Mouse (Mus musculus) Muller cell, postnatal 12 days (primary cell): ENCODE data around the gene Ttc32.

Experiments
- DNase-seq: peaks from one replicate; pipeline ENCODE4 v3.0.0-alpha.2; 2015; ENCODE audit errors: inconsistent ontology term

Ttc32 gene

DNA sequence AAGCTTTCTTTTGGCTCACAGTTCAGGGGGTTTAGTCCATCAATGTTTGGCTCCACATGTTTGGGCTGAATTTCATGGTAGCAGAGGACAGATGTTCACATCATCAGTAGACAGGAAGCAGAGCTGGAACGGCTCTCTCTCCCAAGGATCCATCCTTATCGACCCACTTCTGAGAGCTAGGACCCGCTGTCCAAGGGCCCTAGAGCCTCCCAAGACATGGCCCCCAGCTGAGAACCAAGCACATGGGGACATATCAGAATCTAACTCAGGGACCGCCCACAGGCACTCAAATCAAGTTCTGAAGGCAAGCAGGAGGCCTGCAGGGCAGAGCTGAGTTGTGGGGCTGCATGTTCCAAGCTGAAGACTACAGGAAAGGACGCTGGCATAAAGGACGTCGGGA is 14.9 kb downstream of the Ttc32 start:
- DNase-seq = no peak

DNA sequence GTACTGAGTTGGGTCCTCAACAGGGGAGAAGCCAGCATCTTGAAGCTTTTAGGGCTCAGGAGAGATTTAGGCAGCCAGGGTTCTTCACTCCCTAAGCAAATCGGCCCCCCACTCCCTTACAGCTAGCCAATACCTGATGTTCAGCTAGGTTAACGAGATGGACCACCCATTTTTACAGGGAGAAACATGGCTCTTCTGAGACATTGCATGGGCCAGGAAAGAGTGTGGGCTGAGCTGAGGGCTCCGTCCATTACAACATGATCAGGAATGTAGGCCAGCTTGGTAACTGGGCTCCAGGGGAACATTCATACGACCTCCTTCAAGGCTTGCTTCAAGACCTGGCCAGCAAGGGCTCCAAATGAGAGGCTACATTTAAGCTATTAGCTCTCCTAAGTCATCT is 16.9 kb downstream of the Ttc32 start:
- no peak for DNase-seq

DNA sequence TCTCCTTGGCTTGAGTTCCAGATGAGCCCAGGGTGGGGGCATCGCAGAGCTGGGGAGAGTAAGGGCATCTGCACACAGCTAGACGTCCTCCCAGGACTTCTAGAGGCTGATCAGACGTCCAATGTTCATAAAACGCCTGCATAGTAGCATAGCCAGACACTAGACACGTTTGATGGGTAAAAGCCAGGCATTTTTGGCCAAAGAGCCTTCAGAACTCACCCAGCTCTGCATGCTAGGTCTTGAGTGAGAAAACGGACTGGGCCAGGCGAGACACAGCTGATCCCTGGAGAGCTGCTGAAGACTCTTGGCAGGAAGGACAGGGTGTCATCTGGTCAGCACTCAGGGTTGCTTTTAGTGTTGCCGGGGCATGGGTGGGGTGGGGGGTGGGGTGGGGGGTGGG is 18.3 kb downstream of the Ttc32 start:
- no peak for DNase-seq

DNA sequence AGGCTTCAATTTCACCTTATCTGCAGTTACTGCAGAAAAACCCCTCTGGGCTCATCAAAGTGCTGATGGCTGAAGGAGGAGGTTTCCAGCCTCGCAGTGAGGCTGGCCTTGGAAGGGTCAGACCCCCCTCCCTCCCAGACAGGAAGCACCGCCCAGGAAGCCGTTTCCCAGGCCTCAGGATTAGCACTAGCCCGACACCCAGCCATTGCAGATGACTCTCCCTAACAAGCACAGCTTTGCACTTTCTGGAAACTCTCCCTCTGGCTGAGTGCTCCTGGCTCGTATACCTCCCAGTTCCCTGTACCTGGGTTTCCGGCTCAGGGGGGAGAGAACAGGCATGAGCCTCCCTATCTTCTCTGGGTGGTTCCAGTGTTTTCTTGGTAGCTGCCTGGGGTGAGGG is 21.0 kb downstream of the Ttc32 start:
- DNase-seq = no peak

DNA sequence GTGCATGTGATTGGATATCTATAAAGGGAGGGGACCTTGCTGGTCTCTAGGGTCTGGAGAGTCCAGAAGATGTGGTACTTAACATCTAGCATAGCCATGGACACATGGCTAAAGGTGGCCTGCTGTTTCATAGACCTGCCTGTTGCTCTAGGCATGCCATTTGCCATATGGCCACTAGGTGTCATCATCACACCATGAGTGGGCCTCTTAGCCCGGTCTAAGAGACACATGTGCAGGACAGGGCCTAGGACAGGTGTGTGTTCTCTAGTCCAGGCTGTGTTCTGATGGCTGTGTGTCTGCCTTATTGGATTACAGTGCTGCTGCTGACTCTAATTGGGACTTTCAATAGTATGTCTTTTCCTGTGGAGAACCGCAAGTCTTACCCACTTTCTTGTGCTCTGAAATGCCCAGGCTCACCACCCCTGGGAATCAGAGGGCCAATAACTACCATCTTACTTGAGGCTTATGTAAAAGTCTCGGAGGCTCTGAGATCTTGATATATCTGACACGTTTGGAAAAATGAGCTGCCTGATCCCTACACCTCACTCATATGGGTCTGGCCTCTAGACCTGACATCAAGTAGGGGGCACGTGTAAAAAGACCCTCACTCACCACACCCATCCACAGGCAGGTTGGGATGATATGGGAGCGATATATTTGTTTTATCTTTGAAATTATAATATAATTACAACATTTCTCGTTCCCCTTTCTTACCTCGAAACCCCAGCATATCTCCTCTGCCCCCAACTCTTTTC is 22.5 kb downstream of the Ttc32 start:
- peak; percentile 60 for DNase-seq

DNA sequence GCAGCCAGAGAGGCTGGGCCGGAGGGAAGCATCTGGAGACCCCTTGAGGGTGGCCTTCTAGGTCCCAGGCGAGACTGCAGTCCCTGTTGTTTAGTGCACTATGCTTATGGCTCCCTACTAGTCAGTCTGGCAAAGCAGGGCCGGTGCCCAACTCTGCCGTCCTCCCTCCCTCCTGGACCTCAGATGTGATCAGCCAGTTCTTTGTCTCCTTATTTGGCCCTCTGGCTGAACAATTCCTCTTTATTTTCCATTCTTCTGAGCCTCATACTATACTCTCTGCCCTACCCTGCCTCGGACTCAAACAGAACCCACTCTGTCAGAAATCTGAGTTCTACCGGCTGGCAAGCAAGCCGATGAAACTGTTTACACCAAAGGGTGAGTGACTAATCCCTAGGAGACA is 23.5 kb downstream of the Ttc32 start:
- DNase-seq = peak; percentile 19

DNA sequence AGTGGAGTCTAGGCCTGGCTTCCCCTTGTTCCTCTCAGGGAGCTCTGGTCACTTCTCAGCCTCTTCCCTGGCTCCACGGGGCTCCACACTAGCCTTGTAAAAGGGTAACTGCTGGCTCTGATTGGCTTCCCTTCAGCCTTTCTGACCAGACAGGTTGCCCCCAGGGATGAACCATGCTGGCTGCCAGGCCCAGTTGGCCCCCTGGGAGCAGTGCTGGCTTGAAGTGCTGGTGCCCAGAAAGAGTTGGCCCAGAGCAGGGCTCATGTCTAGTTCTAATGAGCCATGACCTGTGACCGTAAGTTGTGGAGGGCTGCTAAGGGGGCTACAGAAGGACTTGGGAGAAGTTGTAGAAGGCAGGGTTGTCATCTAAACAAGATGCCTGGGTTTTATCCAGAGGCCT is 24.2 kb downstream of the Ttc32 start:
- DNase-seq = no peak

DNA sequence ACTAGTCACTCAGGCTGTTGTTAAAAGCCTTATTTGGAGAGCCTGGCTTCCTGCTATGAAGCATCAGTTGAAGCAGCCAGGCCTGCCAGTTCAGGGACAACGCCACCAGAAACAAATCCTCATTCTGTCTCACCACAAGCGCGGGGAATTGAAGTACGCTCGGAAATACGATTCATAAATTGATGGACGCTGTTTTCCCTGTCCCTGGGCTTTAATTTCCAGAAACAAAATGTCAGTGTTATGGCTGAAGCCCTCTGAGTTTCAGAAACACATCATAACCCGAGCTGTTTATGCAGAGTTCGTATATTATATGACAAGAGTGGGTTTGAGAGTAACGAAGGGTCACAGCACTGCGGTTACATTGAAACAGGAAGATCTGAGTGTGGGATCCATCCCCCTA is 25.5 kb downstream of the Ttc32 start:
- DNase-seq = no peak

DNA sequence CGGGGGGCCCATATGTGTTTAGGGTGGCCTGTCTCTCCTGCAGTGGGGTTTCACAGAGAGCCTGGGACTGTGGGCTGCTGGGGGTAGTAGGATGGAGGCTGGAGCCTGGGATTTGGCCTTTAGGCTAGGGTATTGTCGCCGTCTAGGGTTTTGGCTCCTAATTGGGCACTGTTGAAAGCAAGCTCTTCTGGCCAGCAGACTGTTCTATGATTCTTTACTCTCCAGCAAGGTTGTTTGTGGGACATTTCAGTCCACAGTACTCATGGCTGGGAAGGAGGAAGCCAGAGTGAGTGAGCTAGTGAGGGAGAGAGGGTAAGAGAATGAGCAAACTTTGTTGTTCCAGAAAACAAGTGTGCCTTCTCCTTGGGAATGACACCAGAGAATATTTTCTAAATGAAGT is 29.7 kb downstream of the Ttc32 start:
- DNase-seq = no peak

DNA sequence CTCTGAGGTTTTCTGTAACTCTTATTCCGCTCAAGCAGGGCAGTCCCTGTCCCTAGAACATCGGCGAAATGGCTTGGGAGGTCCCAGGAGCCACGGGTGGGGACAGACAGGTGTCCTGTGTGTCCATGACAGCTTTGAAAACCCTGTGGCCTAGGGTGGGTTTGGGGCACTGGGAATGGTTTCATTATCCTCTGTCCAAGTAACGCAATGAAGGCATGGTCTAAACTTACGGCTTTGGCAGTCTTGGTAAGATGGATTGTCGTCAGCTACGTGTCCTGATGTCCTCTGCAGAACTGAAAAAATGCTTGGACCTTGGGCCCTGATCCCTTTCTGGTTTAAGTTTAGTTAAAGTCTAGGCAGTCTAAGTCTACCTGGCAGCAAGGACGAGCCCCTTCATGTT is 30.2 kb downstream of the Ttc32 start:
- no peak for DNase-seq

DNA sequence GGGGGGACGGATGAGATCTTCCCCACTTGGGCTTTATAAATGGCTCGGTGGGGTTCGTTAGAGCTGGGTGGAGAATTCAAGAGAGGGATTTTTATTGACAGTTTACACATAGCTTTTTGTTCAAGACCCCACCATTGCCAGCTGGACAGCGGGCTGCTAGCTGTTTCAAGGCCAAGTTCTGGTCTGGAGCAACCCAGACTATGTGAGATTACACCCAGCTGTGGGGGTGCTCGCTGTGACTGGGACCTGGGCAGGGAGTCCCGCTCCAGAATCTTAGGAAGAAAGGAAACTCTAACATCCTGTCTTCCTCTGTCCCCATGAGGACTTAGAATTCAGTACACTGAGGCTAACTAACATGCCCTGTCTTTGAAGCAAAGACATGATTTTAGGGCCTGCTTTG is 33.8 kb downstream of the Ttc32 start:
- no peak for DNase-seq

DNA sequence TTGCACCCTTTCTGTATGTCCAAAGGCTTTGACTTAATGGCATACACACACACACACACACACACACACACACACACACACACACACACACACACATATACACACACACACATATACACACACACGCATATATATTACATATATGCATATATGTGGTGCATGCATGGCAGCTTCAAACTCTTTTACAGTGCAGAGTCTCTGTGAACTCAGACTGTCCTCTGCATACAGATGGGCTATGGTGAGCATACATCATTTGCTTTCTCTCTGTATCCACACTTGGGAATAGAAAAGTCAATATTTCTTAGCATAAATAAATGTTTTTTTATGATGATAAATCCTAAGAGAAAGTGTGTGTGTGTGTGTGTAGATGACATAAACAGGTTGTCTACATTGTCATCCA is 41.3 kb downstream of the Ttc32 start:
- no peak for DNase-seq

DNA sequence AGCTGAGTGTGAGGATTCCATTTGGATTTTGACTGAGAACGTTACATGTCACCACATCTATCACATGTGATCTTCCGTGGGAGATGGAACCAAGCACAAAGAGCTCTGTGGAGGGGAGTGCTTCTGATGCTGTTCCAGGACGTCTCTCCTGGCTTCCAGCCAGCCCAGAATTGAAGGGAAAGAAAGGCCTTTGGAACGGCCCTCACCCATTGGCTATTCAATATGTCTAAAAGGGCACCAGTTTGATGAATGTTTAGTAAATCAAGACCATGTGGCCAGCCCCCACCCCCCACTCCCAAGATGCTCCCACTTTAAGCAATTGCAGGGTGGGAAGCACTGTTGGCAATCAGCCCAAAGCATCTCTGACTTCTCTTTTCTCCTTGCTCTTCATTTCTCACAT is 41.7 kb downstream of the Ttc32 start:
- DNase-seq = no peak

DNA sequence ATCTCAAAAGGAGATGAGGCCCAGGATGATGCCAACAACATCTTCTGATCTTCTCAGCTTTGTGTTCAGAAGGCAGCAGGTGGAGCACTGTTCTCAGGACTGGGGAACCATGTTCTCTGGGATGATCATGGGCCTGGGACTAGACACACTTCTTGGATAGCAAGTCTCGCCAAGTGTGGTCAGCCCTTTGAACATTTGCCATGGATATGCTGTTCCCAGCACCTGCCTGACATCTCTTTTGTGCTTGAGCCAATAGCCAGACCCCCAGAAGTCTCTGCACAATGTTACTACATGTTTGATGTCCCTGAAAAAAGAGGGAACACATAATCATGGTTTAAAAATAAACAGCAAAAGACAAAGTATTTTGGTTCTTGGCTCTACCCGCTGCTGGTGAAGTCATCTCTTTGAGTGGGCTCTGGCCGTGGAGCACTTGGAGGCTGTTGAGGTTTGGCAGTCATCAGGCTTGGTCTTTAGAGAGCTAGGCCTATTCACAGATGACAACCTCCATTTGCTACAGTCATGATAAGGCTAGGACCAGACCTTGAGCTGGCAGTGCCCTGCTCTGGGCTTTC is 47.8 kb downstream of the Ttc32 start:
- DNase-seq = peak; percentile 40

DNA sequence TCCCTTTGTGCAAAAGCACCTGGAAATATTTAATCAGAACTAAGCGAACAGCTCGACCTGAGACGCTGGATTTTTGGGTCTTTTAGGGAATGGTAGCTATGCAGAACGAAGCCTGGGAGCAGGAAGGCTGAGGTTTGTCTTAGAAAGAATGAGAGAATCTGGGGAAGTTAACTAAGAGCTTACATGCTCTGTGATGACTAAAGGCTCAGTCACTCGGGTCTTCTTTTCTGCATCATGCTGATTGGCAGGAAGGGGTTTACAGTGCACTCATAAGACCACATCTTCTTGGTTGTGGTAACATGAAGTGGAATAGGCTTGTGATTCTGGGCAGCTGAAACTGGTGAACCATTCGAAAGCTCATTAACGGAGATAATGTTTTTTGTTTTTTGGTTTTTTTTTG is 60.4 kb downstream of the Ttc32 start:
- DNase-seq = peak; percentile 73
